Mouse (Mus musculus): ENCODE results near the gene Coro2a.

Coro2a gene

DNA sequence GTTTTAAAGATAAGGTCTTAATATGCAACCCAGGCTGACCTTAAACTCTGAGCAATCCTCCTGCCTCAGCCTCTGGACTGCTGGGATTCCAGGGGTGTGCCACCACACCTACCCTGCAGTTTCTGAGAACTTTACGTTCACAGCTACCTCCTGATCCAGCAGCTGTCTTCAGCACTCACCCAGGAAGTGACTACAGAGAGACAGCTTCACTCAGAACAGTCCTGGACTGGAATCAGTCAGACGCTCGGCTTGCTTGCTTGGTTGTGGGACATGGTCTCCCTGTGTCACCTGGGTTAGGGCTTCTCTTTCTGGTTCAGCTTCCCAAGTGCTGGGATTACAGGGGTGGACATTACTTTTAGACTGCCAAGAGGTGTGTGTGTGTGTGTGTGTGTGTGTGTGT is 45.1 kb downstream of the Coro2a start:
- no peak for DNase-seq

DNA sequence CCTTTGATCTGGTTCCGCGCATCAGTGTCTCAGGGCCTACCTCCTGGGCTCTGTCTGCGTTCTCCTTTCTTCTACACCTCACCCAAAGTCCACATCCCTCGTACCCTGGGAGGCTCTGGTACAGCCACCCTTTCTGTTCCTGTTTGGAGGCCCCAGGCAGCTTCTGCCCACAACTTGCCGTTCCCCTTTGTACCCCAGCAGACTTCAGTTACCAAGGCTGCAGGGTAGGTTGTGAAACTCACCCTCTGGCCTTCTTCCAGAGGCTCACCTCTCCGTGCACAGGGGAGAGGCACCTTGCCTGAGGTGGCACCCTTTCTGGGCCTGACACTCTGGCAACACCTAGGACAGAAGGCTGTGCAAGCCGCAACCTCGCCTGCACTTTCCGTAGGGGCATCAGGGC is 46.2 kb downstream of the Coro2a start:
- DNase-seq = no peak

DNA sequence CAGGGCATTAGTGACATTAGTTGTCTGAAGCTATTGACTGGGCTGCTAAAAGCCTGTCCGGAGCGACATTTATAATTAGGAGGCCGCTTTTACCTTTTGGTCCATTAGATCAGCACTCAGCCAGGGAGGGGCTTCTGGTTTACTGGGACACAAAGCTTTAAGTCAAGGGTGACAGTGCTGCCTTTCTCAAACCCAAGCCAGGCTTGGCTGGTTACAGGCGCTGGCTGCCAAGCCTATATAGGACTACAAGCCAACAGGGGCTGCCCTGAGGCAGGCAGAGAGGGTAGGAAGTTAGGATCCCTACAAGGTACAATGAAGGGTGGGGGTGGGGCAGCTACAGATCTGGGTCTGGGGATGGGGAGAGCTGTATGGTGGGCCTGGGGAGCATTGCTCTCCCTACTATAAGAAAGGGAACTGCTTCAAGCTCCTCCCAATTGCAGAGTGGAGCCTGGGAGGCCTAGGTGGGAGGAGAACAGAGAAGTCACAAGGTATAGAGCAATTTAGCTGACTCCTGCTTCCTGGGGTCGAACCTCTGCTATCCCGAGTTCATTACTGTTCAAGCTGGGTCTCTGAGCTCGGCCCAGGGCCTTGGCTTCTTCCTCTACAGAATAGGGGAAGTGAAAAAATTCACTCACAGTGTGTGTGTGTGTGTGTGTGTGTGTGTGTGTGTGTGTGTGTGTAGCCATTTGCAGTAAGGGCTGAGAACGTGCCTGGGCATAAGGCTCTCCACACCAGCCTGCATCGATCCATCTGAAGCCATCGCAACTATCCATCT is 47.5 kb downstream of the Coro2a start:
- DNase-seq = peak in 1 of 2 experiments; percentile 35

DNA sequence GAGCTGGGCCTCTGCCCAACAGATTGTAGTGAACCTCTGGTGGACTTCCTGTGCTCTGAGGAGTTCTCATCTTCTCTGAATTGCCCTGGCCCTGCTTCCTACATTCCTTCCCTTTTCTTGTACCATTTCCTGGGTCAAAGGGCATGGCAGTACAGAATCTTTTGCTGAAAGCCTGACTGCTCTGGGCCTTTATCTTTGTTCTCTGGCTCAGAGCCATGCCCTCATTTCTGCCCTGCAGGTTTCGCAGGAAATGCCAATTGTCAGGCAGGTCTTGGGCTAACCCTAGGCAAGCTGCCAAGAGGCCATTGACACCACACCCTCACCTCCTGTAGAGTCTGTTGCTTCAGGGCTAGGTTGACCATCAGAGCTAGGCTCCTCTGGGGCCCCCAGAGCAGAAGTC is 48.1 kb downstream of the Coro2a start:
- peak; percentile 64 to 75 for DNase-seq

DNA sequence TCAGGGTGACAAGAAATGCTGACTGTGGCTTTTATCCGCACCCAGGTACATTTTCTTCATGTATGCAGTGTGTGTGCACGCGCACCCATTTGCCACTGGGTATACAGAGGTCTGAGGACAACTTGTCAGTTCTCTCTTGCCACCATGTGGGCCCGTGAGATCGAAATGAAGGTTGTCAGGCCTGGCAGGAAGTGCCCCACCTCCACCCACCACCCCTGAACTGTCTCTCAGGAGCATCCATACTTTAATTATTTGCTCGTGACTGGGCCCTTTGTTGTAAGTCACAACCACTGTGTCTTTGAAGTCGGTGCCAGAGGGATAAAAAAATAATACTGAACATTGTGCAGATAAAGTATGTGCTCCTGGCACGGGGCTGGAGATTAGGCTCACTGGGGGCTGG is 51.6 kb downstream of the Coro2a start:
- DNase-seq = no peak

DNA sequence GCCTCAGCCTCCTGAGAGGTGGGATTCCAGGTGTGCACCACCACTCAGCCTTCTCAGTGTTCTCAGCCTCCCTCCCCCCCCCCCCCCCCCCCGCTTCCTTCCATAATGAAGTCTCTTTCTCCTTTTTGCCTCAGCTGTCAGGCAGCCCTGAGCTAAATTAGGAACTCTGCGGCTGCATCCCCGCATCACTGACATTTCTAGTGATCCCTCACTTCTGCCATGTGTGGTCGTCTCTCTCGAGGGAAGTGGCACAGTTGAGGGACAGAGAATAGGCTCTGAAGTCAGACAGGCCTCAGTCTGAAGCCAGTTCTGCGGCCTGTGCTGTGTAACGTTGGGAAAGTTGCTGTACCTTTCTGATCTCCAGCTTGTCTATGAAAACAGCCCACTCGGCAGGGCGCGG is 52.0 kb downstream of the Coro2a start:
- DNase-seq = no peak

DNA sequence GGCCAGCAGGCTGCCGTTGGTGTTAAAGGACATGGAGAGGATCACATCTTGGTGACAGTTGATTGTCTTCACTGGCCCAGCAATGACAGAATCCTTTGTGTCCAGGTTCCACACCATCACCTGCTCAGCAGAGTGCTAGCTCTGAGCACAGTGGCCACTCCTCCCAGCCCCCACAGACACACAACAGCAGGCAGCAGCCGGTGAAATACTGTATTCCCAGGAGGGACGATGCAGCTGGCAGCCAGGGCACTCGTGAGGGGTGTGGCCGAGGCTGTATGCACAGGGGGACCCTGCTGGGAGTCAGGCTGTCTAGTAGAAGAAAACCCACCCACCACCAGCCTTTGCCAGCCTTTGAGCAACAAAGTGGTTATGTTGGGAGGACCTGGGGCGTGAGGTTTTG is 55.3 kb downstream of the Coro2a start:
- DNase-seq = no peak

DNA sequence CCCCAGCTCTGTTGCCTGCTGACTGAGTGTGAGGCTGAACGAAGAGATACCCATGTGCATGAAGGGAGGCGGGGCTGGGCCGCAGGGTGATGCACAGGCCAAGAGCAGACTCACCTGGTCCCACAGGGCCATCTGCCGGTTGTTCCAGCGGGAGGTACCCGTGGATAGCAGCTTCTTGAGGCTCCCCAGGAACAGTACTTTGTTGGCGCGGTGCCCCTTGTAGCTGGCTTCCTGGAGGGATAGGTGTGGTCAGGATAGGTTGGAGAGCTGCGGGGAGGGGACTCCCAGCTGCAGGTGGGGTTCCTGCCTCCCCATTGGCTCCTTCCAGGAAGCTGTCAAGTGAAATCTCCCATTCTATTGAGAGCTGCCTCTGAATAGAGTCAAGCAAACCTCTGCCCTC is 56.5 kb downstream of the Coro2a start:
- peak; percentile 18 to 55 for DNase-seq

DNA sequence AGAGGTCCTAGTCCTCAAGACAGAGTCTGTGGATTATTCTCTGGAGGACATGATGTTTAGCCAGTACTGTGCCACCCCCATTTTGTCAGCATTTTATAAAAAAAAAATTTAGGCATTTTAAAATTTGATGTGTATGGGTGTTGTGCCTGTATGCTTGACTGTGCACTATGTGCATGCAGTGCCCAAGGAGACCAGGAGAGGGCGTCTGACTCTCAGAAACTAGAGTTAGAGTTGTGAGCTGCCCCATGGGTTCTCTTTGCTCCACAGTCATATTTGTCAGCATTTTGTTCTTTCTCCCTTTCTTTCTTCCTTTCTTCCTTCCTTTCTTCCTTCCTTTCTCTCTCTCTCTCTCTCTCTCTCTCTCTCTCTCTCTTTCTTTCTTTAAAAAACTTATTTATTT is 57.7 kb downstream of the Coro2a start:
- peak in 1 of 2 experiments; percentile 19 for DNase-seq

DNA sequence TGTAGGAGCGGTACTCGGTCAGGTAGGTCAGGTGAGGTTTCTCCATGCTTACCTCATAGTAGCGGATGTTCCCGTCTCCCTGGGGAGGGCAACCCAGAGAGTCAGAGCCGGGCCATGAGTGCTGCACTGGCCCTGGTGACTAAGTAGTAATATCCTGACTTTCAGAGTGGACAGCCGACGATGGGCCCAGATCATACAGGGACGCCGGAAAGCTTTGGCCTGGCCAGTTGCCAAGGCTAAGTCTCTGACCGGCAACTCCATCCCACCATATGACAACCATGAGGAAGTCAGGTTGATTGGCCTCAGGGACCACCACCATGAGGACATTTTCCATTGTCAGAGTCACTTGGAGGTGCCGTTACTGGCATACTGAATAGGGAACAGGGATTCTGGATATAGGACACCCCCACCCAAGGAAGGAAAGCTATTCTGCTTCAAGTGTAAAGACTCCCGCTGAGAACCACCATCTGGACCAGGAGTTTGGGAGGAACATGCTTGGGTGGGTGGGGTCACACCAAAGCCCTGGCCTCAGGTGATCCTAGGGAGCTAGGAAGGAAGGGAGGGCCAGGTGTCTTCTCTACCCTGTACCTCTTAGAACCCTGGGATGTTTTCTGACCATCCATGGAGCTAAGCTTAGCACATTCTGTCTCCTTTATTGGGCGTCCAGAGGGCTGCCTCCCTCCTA is 58.5 kb downstream of the Coro2a start:
- DNase-seq = no peak

DNA sequence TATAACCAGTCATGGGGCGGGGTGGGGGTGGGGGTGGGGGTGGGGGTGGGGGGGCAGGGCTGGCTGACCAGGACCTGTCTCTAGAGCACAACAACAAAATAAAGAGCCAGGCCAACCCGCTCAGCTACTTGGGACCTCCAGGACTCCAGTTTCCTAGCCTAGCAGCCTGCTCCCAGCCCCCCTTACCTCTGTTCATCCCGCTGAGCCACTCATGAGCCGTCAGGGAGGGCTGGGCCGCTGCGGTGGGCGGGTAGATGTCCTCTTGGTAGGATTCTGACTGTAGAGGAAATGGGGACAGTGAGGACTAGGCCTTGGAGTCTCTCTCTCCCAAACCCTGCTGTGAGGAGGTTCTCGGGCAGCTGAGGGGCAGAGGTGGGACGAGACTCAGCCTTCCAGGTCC is 60.3 kb downstream of the Coro2a start:
- no peak for DNase-seq

DNA sequence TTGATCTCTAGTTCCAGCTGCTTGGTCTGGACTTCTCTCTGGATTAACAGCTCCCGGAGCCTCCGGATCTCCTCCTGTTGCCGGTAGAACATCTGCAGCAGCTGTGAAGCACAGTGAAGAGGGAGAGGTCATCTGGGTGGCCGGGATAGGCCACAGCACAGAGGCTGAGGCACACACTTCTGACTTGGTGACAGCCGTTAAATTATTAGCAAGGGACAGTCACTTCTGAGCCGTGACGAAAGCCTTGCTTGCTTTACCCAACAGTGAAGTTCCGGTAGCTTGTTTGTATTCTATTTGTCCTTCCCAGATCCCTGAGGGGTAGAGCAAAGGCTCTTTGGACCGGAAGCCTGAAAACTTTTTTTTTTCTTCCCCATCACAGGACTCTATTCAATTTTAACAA is 62.8 kb downstream of the Coro2a start:
- no peak for DNase-seq

DNA sequence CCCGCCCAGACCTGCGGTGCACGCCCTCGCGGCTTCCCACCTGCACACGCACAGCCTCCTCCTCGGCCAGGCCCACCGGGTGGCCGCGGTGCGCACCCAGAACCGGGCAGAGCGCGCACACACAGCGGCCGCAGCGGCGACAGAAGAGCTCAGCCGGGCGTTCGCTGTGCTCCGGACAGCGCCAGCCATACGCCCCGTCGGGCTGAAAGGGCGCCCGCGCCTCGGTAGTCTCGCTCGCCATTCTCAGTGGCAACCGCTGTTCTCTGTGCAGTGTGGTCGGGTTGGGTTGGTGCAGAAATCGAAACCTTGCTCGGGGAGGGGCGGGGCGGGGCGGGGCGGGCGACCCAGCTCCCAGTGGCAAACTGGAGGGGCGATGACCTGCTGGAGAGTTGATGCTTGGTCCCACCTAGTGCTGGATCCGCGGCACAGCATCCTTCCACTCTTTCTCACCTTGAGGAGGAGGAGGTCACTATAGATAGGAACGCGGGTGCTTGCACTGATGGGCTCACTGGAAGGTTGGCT is 66.1 kb downstream of the Coro2a start, which contains the start of gene Trim14:
Trim14 (minus strand) TSS at position 302 of the 522 bp plus-strand sequence.
- DNase-seq = peak; percentile 30 to 58

DNA sequence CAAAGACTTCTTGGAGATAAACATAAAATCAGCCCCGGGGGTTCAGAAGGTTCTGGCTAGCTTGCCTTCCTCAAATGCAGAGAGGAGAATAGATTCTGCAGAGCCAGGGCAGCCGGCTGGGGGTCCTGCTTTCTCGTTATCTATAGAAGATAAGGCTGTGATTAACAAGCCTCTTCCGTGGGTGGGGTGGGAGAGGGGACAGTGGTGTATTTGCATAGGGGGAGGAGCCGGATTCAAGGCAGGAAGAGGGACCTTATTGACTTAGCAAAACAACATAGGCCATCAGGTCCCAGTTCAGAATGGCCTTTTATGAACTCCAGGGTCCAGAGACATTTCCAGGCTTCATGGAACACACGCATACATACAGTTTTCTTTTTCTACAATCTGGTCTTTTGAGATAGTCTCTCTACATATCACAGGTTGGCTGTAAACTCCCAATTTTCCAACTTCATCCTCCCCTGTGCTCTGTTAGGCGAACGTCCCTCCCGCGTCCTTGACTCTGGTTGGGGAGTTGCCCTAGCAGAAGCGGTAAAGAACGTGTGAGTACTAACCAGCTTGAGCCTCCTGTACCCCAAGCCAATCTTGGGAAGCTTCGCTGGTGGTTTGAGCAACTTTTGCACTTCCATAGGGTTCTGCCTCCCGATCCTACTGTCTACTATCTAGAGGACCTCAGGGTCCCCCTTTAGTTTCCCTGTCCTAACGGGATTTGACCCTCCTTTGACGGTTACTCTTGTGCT is 66.7 kb downstream of the Coro2a start:
- DNase-seq = peak in 1 of 2 experiments; percentile 17

DNA sequence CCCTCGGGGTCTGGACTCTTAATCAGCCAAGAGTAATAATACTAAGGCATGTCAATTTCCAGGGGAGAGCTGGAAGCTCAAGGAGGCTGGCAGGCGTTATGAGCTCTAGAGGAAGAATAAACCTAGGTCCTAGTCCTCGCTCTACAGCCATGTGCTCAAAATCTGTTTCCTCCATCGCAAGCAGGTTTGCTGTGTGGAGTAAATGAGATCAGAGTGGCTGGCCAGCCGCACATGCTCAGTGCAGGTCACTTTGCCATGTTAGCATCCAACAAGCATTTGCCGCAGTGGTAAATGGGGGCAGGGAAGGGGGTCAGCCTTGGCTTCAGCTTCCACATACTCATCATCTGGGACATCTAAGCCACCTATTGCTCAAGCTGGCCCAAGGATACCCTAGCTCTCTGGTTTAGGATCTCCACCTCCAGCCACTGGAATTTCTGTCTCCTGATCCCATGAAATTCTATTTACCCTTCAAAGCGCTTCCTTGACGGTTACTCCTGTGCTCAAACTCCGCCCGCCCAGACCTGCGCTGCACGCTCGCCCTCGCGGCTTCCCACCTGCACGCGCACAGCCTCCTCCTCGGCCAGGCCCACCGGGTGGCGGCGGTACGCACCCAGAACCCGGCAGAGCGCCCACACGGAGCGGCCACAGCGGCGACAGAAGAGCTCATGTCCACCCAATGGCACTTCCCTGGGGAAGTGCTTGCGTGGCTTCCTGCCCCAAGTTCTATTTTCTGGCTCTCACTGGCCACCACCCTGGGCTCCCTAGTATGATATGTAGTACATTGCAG is 67.9 kb downstream of the Coro2a start:
- peak in 1 of 2 experiments; percentile 35 for DNase-seq

DNA sequence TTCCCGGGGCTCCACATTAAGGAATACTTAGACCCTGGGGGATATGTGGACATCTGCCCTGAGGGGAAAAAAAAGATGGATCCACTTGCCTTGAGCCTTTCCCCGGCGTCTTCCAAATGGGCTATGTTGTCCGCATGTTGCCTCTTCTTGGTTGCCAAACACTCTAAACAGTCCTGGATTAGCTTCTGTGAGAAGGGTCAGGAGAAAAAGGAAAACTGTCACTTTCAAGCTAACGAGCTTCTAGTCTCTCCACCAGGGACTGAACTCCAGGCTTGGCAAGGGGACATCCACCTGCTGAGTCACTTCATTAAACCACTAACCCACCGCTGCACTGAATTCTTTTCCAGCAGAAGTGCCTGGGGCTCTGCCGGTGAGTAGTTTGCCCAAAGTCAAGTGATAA is 69.1 kb downstream of the Coro2a start:
- no peak for DNase-seq

DNA sequence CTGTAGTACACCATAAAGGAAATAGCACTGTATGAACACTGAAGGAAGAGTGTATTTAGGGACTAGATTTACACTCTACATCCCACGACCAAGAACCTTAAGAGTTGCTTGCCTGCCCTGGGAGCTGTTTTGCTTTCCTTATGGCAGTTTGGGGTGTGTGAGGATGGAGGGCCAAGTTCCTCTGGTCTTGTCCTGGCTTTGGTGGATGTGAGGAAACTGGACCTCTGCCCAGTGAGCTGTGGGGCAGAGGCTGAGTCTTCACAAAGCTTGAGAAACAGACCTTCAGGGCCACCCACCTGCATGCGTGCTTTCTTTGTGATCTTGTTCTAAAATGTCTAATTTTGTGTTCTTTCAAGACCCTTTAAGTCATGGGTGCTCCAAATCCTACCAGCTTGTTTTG is 69.5 kb downstream of the Coro2a start:
- DNase-seq = no peak

DNA sequence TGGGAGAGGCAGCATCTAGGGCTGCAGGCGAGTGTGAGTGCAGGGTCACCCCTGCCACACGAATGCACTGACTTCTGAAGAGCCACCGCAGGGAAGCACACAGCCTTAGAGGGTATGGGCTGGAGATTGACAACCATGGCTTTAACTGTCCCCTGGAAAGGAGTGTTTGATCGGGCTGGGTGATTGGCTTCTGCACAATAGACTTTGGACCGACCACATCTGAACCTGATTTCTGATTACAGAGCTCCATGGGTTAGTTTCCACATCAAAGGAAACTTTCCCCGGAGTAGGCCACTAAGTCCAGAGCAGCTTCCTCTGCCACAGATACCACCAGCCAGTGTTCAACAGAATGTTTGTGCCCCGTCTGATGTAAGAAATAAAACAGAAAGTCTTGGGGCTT is 72.3 kb downstream of the Coro2a start:
- no peak for DNase-seq

DNA sequence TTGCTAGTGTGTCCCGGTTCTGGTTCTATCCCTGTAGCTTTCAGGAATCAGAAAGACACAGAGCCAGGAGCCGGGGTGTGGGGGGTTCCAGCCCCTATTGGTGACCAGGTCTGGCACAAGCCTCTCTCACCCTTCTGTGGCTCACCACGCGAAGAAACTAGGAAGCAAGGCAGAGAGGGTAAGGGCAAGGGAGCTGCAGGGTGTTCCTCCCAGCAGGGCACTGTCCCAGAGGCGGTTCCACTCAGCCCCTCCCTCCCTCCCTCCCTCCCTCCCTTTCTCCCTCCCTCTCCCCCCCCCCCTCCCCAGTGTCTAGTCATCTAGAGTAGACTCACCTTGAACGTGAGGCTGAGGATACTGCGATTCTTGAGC is 74.5 kb downstream of the Coro2a start:
- DNase-seq = peak in 1 of 2 experiments; percentile 34

DNA sequence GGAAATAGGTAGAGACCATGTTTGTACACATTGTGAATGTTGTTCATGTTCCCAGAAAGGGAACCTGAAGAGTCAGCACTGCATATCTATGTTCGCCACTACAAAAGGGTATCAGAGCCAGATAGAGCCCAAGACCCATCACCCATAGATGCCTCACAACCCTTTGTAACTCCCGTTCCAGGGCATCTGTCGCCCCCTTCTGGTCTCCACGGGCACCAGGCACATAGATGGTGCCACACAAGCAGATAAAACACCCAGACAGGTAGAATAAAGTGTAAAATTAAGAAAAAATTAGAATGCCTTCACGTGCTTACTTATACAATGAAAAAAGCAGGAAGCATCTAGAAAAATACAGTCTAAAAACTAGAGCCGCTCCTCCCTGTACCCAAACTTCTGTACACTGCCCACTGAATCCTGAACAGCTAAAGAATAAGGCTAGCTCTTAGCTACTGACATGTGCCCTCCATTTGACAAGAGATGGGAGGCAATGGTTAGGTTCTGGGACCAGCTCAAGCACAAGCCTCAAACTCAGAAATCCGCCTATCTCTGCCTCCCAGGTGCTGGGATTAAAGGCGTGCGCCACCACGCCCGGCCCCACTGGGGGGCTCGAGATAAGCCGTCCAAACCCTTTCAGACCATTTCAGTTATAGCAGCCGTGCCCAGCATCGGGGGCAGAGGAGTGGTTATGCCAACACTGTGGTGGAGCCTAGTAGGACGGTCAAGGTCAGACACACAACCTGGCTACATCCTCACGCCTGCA is 75.0 kb downstream of the Coro2a start:
- peak in 1 of 2 experiments; percentile 47 for DNase-seq

DNA sequence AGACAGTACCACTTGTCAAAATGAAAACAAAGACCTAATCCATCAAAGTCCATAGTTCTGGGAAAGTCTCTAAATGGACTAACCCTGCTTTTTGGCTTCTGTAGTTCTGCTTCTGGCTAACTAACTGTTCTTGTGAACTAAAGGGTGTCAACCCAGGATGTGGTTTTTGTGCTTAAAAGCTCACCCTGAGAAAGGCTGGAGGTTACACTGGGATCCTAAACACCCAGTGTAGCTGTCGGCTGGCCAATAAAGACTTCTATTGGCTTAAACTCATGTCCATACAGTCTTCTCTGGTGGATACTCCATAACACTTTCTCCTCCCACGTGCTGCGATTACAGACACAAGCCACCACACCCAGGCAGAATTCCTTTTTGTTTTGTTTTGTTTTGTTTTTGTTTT is 75.8 kb downstream of the Coro2a start:
- no peak for DNase-seq

DNA sequence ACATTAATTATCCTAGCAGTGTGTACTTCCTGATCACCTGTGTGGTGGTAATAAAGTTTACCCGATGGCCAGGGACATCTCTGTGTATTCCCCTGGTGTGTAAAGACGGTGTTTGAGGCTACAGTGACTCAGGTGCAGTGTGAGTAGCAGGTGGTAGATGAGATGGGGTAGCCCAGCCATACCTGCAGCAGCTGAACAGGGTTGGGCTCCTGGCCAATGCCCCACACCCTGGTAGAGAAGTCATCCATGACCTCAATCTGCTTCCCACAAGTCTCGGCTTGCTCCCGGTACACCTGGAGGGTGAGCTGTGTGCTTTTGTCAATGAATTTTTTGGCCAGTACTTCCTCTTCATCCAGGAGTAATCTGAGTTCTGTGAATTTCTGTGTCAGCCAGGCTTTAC is 78.7 kb downstream of the Coro2a start:
- DNase-seq = no peak
